Mouse (Mus musculus) kidney, adult 2 months (tissue): ENCODE data around the gene Fads3. TPM values are rescaled to one million over a fixed set of nuclear protein-coding genes. Genes with fewer than 3 reads are reported as not detected.

ENCODE experiments used
- DNase-seq: peaks from one replicate; pipeline ENCODE4 v3.0.0; 2021
- H3K27ac ChIP-seq: fragments of 200-500 bp; 2 replicates; pipeline ENCODE4 v1.5.1; 2012; ENCODE audit warnings: low read depth, low read length, control low read depth, inconsistent platforms; ENCODE audit not compliant: insufficient read depth
- H3K27me3 ChIP-seq: fragments of 200-500 bp; replicated peaks from 2 replicates; pipeline ENCODE4 v1.6.1; 2012; ENCODE audit warnings: mild to moderate bottlenecking, moderate library complexity, low read length, inconsistent platforms; ENCODE audit not compliant: control insufficient read depth, insufficient read depth
- H3K36me3 ChIP-seq: fragments of 200-500 bp; 2 replicates; pipeline ENCODE4 v1.6.1; 2012; ENCODE audit warnings: mild to moderate bottlenecking, moderate library complexity, low read length, inconsistent platforms; ENCODE audit not compliant: control insufficient read depth, insufficient read depth
- H3K4me1 ChIP-seq: fragments of 200-500 bp; 2 replicates; pipeline ENCODE4 v1.6.1; 2011; ENCODE audit warnings: low read length; ENCODE audit not compliant: control insufficient read depth, insufficient read depth
- H3K4me3 ChIP-seq: fragments of 200-500 bp; 2 replicates; pipeline ENCODE4 v1.5.1; 2011; ENCODE audit warnings: mild to moderate bottlenecking, low read depth, low read length, control low read depth; ENCODE audit not compliant: insufficient read depth
- CTCF ChIP-seq: fragments of 200-500 bp; conservative IDR thresholded peaks from 2 replicates; pipeline ENCODE4 v1.5.1; 2011; ENCODE audit warnings: low read depth, mild to moderate bottlenecking, control low read depth, low read length, moderate library complexity, mixed read lengths; ENCODE audit not compliant: insufficient read depth, insufficient read length
- POLR2A ChIP-seq: fragments of 200-500 bp; IDR thresholded peaks from one replicate; pipeline ENCODE4 v1.6.1; 2011; ENCODE audit warnings: low read depth, low read length, control low read depth
- WGBS: fragments of 180-500 bp; shearing (Covaris S2); methylation state at CpG from one replicate; pipeline ENCODE4 v1.1.7; 2018; 5-methylcytosine and 5-hydroxymethylcytosine counted together
- polyA plus RNA-seq: library from polyadenylated mRNA; depleted of rRNA; stranded (reverse); fragments of >200 nt; gene quantifications from 2 replicates; pipeline ENCODE4 v1.2.3, GENCODE M21; 2012

Fads3 gene
- polyA plus RNA-seq, 1 experiment = 382 TPM

- Histone ChIP-seq H3K4me1 (no peaks in the 10 kb centered on the region), H3K27me3 (no peaks in the 10 kb centered on the region), H3K36me3 (no peaks in the 10 kb centered on the region), H3K27ac (no peak overlapping the region), H3K4me3 (no peak overlapping the region)
- WGBS = 18% methylated on average over 3 of the region's 3 CpGs
- TF ChIP-seq CTCF (peak; percentile 64), POLR2A (no peak)
- peak; percentile 75 for DNase-seq
These were observed 41.0 kb upstream of the Fads3 start for GRCm38 (mm10) chr19:10000330-10000729.

GRCm38 (mm10) chr19:10001206-10001969 is 40.0 kb upstream of the Fads3 start, which contains the start of the genes Best1 and Rab3il1:
Gene Best1, minus strand, starts transcription at chr19:10001633.
Gene Rab3il1, plus strand, starts transcription at chr19:10001669.
- 69% methylated on average over 7 of the region's 7 CpGs for WGBS
- H3K27ac ChIP-seq = no peak within 1 kb of the TSS
- H3K4me3 ChIP-seq = no peak within 1 kb of the TSS
- no peaks in the 10 kb centered on the region for H3K36me3 ChIP-seq
- H3K4me1 ChIP-seq = no peaks in the 10 kb centered on the region
- no peak for DNase-seq
- H3K27me3 ChIP-seq = no peaks in the 10 kb centered on the region
- no peak for TF ChIP-seq POLR2A

GRCm38 (mm10) chr19:10003696-10004095 is 37.7 kb upstream of the Fads3 start:
- H3K4me3 ChIP-seq = no peak overlapping the region
- no peak overlapping the region for H3K27ac ChIP-seq
- H3K36me3 ChIP-seq = no peaks in the 10 kb centered on the region
- DNase-seq = no peak
- H3K4me1 ChIP-seq = no peaks in the 10 kb centered on the region
- H3K27me3 ChIP-seq = no peaks in the 10 kb centered on the region
- 93% methylated on average over 1 of the region's 1 CpGs for WGBS
- TF ChIP-seq POLR2A = no peak
- no peak for TF ChIP-seq CTCF

- H3K36me3 ChIP-seq = no peaks in the 10 kb centered on the region
- no peak for TF ChIP-seq CTCF
- no peak for TF ChIP-seq POLR2A
- DNase-seq = no peak
- H3K27me3 ChIP-seq = no peaks in the 10 kb centered on the region
- H3K27ac ChIP-seq = no peak overlapping the region
- WGBS = 79% methylated on average over 1 of the region's 1 CpGs
- peaks cover 9% of the 10 kb centered on the region; the same call in 1 of the 2 replicates for H3K4me1 ChIP-seq
- H3K4me3 ChIP-seq = no peak overlapping the region
These were observed 30.0 kb upstream of the Fads3 start for GRCm38 (mm10) chr19:10011408-10011807.

GRCm38 (mm10) chr19:10012827-10013278 is 28.5 kb upstream of the Fads3 start:
- WGBS = 34% methylated on average over 6 of the region's 6 CpGs
- Histone ChIP-seq H3K4me1 (peaks cover 9% of the 10 kb centered on the region; the same call in 1 of the 2 replicates), H3K27me3 (no peaks in the 10 kb centered on the region), H3K36me3 (no peaks in the 10 kb centered on the region), H3K4me3 (no peak overlapping the region), H3K27ac (peak overlapping the region; percentile 33)
- DNase-seq = peak; percentile 59
- TF ChIP-seq POLR2A = no peak
- TF ChIP-seq CTCF = no peak

- TF ChIP-seq POLR2A (no peak), CTCF (no peak)
- Histone ChIP-seq H3K4me1 (peaks cover 9% of the 10 kb centered on the region; the same call in 1 of the 2 replicates), H3K27ac (peak overlapping the region; percentile 13; the same call in 1 of the 2 replicates), H3K27me3 (no peaks in the 10 kb centered on the region), H3K4me3 (no peak overlapping the region), H3K36me3 (no peaks in the 10 kb centered on the region)
- 31% methylated on average over 3 of the region's 3 CpGs for WGBS
- DNase-seq = no peak
These were observed 28.0 kb upstream of the Fads3 start for GRCm38 (mm10) chr19:10013348-10013747.

GRCm38 (mm10) chr19:10013913-10014312 is 27.5 kb upstream of the Fads3 start:
- WGBS = 54% methylated on average over 5 of the region's 5 CpGs

More at GRCm38 (mm10) chr19:10013913-10014312, 27.5 kb upstream of the Fads3 start:
- no peak overlapping the region for H3K4me3 ChIP-seq
- TF ChIP-seq POLR2A (no peak), CTCF (no peak)
- H3K4me1 ChIP-seq = peaks cover 15% of the 10 kb centered on the region; the same call in 1 of the 2 replicates
- H3K27ac ChIP-seq = no peak overlapping the region
- H3K27me3 ChIP-seq = no peaks in the 10 kb centered on the region
- DNase-seq = peak; percentile 44
- no peaks in the 10 kb centered on the region for H3K36me3 ChIP-seq
